Mouse (Mus musculus): ENCODE measurements around the gene Ccdc34.

Gene Ccdc34

GRCm38 (mm10) chr2:109995061-109995460 is 22.6 kb upstream of the Ccdc34 start:
- no peak for DNase-seq (ENCODE audit: low read depth, low spot score)

- no peak for DNase-seq (ENCODE audit: low read depth, low spot score)
Observed at GRCm38 (mm10) chr2:109996411-109996810, 21.2 kb upstream of the Ccdc34 start.

- DNase-seq (ENCODE audit: low read depth, low spot score), result no peak
Observed at GRCm38 (mm10) chr2:110004668-110005067, 12.9 kb upstream of the Ccdc34 start.

- DNase-seq (ENCODE audit: low read depth, low spot score), result no peak
Observed at GRCm38 (mm10) chr2:110005164-110005563, 12.5 kb upstream of the Ccdc34 start.

GRCm38 (mm10) chr2:110005596-110006239 is 11.9 kb upstream of the Ccdc34 start:
- DNase-seq (ENCODE audit: low read depth, low spot score), result no peak

- no peak for DNase-seq (ENCODE audit: low read depth, low spot score)
Observed at GRCm38 (mm10) chr2:110007423-110008267, 10.0 kb upstream of the Ccdc34 start.

- DNase-seq (ENCODE audit: low read depth, low spot score), result no peak
Observed at GRCm38 (mm10) chr2:110009449-110009848, 8.2 kb upstream of the Ccdc34 start.

- DNase-seq (ENCODE audit: low read depth, low spot score), result no peak
Observed at GRCm38 (mm10) chr2:110012184-110012725, 5.4 kb upstream of the Ccdc34 start.

- no peak for DNase-seq (ENCODE audit: low read depth, low spot score)
Observed at GRCm38 (mm10) chr2:110017087-110017486, 530 bp upstream of the Ccdc34 start.

- no peak for DNase-seq (ENCODE audit: low read depth, low spot score)
Observed at GRCm38 (mm10) chr2:110019656-110020055, 2.0 kb downstream of the Ccdc34 start.

GRCm38 (mm10) chr2:110020430-110020829 is 2.8 kb downstream of the Ccdc34 start:
- DNase-seq (ENCODE audit: low read depth, low spot score), result no peak

GRCm38 (mm10) chr2:110036265-110036664 is 18.6 kb downstream of the Ccdc34 start:
- DNase-seq (ENCODE audit: low read depth, low spot score), result no peak

GRCm38 (mm10) chr2:110036665-110037064 is 19.0 kb downstream of the Ccdc34 start:
- DNase-seq (ENCODE audit: low read depth, low spot score), result no peak

- DNase-seq (ENCODE audit: low read depth, low spot score), result no peak
Observed at GRCm38 (mm10) chr2:110037221-110037620, 19.6 kb downstream of the Ccdc34 start.

GRCm38 (mm10) chr2:110038341-110038740 is 20.7 kb downstream of the Ccdc34 start:
- no peak for DNase-seq (ENCODE audit: low read depth, low spot score)

- no peak for DNase-seq (ENCODE audit: low read depth, low spot score)
Observed at GRCm38 (mm10) chr2:110042861-110043760, 25.5 kb downstream of the Ccdc34 start.

- DNase-seq (ENCODE audit: low read depth, low spot score), result no peak
Observed at GRCm38 (mm10) chr2:110058424-110058823, 40.8 kb downstream of the Ccdc34 start.

- no peak for DNase-seq (ENCODE audit: low read depth, low spot score)
Observed at GRCm38 (mm10) chr2:110063131-110063530, 45.5 kb downstream of the Ccdc34 start.

GRCm38 (mm10) chr2:110068916-110069315 is 51.3 kb downstream of the Ccdc34 start:
- DNase-seq (ENCODE audit: low read depth, low spot score), result no peak

GRCm38 (mm10) chr2:110073023-110073422 is 55.4 kb downstream of the Ccdc34 start:
- DNase-seq (ENCODE audit: low read depth, low spot score), result no peak

- no peak for DNase-seq (ENCODE audit: low read depth, low spot score)
Observed at GRCm38 (mm10) chr2:110074646-110075452, 57.2 kb downstream of the Ccdc34 start.
